Mouse (Mus musculus) retina, adult 2 months (tissue): Measurements from ENCODE around the gene Itga2b.
"Not testable (repeated sequence)": the region's sequence is repeated elsewhere in the genome, so short reads cannot be mapped to it uniquely, and the experiment has no call there.

Source experiments
- DNase-seq: peaks from one replicate; pipeline ENCODE4 v3.0.0-alpha.2; 2012; ENCODE audit warnings: low read depth, low spot score

The Itga2b gene

DNA sequence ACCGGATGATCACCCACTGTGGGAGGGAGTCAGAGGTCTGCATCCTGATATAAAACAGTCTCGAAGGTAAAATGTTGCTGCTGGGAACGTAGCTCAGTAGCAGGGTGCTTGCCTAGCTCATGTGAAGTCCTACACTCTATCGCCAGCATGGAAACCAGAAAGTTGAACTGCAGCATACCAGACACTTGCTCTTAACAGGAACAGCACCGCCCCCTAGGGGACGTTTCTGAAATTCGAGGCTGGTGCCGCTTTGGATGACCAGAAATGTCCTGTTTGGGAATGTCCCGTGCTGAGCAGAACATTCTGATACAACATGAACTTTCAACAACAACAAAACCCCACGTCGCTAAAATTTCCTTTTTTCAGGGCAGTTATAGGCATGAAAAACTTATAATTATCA, 58.2 kb downstream of the Itga2b start:
- DNase-seq: peak; percentile 72

DNA sequence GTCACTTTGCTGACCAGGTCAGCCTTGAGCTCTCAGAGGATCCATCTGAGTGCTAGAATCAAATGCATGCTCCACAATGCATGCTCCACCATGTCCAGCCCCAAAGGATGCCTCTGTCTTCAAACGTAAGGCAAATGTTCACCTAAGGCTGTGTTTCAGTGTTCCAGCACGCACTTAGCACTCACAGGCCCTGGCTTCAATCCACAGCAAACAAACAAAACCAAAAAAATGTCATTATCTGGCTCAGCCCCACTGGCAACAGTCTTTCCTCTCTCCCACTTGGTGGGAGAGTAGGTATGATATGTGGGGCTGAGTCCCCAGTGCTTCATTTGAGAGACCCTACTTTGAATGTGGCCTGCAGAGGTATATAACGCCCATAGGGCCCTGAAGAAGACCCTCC, 58.9 kb downstream of the Itga2b start:
- no peak for DNase-seq

DNA sequence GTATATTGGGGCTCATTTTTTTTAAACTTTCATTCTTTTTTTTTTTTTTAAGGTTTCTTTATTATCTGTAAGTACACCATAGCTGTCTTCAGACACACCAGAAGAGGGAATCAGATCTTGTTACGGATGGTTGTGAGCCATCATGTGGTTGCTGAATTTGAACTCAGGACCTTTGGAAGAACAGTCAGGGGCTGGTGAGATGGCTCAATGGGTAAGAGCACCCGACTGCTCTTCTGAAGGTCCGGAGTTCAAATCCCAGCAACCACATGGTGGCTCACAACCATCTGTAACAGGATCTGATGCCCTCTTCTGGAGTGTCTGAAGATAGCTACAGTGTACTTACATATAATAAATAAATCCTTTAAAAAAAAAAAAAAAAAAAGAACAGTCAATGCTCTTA, 59.6 kb downstream of the Itga2b start:
- not testable (repeated sequence) for DNase-seq

DNA sequence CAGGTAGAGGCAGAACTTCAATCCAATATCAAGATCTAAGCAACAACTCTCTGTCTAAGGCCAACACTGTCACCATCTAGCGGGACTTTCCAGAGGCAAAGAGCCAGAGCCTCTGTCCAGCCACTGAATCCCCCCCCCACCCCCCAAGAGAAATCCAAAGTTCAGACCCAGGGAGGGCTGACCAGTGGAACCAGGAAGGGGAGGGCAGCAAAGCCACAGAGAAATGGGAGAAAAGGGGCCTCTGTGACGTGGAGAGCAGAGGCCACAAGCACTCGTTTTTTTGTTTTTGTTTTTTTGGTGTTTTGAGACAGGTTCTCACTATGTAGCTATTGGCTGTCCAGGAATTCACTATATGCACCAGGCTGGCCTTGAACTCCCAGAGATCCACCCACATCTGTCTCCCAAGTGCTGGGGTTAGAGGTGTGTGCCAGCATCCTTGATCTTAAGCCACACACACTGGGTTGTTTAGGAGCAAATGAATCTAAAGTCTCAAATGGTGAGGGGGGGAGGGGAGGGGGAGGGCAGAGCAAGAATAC, 60.1 kb downstream of the Itga2b start:
- DNase-seq: no peak

DNA sequence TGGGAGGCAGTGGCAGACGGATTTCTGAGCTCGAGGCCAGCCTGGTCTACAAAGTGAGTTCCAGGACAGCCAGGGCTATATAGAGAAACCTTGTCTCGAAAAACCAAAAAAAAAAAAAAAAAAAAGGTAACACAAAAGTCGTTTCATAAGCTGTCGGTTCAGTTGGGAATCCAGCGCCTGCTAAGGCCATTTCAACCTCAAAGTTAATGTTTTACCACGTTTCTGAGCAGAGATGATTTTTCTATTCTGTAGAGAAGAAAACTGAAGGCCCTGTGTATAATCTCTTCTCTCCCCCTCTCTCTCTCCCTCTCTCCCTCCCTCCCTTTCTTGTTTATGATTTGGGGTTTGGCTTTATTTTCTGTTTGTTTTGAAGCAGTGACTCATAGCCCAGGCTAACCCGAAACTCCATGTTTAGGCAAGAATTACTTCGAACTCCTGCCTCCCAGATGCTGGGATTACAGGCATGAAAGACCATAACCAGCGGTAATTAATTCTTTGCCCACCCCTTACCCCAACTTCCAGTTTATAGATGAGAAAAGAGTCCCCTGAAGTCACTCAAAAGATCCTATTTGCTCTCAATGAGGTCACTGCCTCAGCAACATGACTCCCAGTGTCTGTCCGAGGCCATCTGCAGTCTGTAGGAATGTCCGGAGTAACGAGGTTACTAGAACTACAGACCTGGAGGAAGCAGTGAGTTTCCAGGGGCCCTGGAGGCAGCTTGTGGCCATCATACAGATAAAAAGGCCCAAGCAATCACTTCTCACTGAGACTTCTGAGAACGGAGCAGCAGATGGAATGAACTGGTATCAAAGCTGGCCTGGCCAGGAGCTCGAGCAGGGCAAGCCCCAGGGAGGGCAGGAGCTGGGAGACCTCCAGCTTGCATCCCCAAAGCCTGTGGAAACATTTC, 60.8 kb downstream of the Itga2b start:
- DNase-seq: no peak

DNA sequence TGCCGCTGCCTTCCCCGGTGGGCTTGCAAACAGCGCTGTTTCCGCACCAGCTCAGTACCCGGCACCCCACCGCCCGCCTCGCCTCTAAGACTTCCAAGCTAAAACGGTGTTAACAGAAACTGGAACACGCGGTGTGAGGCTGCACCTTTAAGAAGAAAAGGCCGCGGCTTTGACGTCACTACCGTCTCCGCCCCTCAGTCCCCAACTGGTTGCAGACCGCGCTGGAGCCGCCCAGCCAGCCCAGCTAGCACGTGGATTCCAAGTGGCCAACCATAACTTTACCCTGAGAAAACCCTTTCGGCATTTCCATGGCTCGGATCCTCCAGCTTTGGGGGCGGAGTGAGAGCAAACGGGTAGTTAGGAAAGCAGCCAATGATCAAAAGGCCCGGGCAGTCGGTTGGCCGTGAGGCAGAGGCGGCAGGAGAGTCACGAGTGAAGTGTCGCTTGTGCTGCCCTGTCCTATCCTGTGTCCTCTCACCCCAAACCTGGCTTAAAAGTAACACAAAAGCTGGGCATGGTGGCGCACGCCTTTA, 61.5 kb downstream of the Itga2b start:
- peak; percentile 96 for DNase-seq

DNA sequence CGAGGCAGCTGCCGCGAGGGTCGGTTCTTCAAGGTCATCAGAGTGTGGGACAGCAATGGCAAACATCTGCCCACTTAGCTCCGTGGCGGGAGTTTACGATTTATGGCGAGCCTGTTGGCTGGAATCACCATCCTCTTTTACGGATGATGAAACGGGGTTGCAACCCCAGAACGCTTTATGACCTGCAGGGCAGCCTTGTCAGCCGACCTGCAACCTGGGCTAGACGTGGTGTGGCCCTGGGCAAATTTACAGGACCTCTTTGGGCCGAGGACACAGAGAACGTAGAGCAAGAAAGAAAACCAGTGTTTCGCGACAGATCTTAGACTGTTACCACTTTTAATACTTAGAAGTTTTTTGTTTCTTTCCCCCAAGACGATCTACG, 62.1 kb downstream of the Itga2b start, which contains the start of gene Slc25a39:
TSS of gene Slc25a39 (minus strand) at position 113 of the 382 bp plus-strand sequence.
- no peak for DNase-seq

DNA sequence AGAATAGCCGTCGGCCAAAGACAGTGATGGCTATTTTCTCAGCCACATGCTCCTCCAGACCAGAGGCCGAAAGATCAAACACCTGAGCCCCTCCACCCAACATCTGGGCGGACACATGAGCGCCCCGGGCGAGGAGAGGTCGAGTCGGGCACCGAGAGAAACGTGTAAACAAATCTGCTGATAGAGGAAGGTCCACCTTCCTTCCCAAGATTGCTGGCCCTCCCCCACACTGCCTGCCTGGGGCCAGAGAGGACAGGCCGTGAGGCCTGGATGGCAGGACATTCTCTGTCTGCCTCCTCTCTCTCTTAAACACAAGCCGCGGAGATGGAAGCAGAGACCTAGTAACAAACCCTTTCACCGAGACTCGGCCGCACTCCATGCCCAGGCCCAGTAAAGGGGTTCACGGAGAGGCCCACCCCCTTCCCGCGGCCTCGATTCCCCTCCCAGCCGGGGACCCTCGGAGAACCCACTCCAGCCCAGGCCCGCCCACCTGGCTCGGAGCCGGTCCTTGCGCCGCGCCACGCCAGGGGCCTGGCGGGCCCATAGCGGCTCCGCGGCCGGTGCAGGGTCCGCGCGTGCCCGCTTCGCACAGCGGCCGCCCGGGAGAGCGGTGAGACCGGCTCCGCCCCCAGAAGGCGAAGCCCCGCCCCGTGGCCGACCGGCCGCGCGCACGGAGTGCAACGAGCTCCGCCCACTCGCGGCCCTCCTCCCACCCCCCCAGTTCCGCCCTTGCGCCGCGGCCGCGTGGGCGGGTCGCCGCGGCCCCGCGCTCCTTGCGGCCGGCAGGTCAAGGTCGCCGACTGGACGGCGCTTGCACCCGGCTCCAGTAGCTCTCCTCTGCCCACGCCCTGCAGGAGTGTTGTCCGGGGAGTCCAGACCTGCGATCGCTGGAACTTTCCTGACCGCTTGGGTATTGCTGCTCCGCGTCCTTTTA, 62.8 kb downstream of the Itga2b start:
- peak; percentile 85 for DNase-seq

DNA sequence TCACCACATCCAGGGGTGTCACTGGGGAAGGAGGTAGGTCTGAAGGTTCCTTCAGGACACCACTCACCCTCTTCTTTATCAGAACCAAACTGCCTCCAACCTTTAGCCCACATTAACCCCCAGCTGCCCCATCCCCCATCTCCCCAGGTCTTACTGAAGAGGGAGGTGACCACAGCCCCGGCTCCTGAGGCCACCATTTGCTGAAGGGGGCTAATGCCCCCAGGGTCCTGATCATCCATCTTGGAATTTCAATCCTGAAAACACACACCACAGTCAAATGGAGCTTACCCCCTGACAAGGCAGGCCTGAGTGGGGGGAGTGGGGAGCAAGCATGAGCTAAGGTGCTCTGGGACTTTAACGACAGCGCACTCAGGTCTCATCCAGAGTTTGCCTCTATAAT, 63.5 kb downstream of the Itga2b start:
- no peak for DNase-seq

DNA sequence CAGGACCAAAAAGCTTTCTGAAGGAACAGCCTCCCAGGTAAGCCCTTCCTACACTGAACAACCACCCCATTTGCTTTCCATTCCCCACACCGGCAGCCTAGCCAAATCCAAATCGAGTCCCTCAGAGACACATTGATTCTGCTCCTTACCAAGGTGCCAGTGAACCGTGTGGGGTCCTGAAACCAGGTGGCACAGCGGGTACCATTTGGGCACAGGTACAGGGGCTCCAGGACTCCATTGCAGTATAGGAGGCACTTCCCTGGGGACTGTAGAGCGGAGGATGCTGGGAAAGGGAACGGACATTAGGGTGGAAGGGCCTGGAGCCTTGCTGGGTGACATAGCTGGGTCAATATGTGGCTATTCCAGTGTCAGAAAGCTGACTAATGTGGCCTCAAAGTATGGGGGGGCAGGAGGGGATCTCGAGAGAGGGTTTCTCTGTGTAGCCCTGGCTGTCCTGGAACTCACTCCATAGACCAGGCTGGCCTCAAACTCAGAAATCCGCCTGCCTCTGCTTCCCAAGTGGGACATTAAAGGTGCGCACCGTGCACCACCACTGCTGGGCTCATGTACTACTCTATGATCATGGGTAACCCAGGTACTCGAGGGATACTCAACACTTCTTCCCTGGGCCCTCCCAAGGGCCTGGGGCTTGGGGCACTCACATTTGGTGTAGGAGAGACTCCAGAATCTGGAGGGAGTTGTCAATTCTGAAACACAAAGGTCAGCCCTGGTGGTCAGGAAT, 64.2 kb downstream of the Itga2b start:
- DNase-seq: no peak

DNA sequence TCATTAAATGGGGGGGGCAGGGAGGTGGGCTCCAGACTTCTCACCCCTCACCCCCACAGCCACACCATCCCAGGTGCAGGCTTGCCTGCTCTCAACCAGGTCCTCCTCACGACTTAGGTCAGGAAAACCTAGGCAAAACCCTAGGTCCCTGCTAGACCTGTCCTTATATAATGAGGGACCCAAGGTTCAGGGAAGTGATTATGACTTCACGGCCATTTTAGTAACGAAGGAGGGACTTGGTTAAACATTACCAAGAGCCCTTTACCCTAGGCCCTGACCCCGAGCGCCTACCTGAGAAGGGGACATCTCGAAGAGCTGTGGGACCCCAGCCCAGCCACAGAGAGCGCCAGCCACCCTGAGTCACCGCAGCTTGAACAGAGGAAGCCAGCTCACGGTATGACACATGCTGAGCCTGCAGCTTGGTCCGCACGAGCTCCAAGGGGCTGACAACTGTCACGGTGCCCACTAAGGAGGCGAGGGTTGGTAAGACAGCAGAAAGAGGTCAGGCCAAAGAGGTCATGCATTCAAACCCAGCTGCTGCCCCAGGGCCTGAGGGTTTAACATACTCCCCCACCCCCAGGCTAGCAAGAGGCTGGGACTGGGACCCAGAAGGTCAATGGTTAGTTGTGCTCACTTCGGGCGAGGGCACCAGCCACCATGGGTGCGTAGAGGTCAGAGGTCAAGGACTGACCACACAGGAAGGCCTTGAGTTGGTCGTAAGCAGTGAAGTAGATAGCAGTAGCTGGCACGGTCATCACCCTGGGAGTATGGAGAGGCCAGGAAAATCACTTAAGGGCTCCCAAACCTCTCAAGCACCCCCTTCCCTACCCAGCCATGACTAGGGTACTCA, 65.5 kb downstream of the Itga2b start:
- DNase-seq: no peak

DNA sequence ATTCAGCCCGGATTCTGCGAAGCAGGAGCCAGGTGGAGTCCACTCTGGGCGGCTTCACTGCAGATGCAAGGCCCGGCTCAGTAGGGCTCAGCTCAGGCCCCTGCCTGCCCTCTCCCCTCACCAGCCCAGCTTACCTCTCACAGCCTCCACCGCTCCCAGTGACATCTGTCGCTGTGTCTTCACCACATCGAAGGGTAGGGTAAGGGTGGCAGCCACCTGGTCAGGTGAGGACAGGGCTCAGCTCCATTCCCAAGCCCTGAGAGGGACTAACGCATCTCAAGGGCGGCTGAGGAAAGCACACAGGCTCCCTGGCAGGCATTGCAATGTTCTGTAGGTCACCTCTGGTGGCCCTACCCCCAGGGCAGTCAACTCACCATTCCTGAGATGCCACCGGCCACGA, 66.3 kb downstream of the Itga2b start:
- no peak for DNase-seq
